Mouse (Mus musculus) layer of hippocampus, postnatal 10 days (tissue): Measurements from ENCODE around the gene Palld. TPM values are rescaled to one million over a fixed set of nuclear protein-coding genes. Genes with fewer than 3 reads are reported as not detected.

Source experiments
- DNase-seq, 2 experiments: peaks; one replicate each; pipeline ENCODE4 v3.0.0; 2021; ENCODE audit warnings: low spot score in 2 of 2
- total RNA-seq, 2 experiments: library from RNA; stranded (reverse); gene quantifications; 2 replicates each; pipeline ENCODE4 v1.2.3; 2021

The Palld gene
- total RNA-seq, 2 experiments from 2014 or later, result 9.5 to 9.9 TPM

DNA sequence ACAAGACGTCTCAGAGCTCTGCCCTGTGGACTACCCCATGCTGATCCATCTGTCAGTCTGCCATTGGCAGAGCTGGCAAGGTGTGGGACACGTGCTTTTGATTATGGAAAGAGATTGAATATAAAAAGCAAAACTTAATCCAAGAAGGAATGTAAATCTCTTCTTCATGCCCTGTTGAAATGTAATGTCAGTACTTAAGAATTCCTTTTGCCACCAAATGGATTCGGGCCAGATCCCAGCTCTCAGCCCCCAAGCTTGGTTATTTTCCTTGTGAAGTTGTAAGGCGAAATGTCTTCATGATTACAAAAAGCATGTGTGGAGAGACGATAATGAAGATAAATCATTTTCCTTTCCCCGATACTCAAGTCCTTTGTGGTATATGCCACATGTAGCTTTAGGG lies 126.6 kb downstream of the Palld start:
- no peak for DNase-seq

DNA sequence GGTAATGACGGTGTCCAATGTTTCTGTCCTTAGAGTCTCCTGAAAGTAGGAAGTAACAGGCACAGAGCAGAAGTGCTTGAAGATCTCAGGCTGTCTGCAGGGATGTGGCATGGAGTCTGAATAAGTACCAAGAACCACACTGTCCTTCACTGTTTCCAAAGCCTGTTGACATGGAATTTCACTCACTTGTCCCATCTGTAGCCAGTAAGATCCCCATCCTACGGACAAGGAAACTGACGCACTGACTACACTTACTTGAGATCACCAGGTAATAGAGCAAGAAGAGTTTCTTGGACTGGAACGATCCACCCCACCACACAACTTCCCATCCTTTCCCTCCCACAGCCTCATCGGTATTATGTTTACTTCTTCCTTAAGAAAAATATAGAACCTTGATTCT lies 128.3 kb downstream of the Palld start:
- DNase-seq, result no peak

DNA sequence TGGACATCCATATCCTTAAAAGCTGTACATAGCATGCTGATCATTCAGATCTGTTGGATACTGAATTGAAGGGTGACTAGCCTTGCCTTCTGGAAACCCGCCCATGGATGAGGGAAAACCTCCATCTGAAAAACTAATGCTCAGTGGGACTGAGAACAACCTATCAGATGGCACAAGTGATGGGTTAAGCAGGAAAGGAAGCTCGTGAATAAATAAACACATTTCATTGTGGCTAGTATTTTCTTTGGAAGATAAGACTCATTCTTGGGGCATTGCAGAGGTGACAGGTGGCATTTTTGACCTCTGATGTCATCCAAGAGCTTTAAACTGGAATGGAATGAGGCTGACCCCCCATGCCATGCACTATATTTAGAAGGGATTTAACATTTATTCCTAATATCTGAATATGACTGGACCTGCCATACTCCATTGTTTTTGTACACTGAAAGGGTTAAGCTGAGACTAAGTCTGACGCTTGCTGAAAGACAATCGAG lies 128.8 kb downstream of the Palld start:
- no peak for DNase-seq

DNA sequence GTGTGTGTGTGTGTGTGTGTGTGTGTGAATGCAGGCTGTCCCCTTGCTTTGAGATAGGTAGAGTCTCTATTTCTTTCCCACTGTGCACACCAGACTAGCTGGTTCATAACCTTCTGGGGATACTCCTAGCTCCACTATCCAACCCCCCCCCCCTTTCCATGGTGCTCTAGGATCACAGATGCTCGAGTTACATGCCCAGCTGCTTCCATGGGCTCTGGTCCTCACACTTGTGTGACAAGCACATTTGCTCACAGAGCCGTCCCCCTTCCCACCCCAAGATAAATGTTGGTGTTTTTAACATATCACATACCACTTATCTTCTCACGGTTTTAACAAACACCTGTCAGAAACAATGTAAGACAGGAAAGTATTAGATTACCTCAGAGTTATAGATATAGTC lies 131.2 kb downstream of the Palld start:
- DNase-seq, result no peak

DNA sequence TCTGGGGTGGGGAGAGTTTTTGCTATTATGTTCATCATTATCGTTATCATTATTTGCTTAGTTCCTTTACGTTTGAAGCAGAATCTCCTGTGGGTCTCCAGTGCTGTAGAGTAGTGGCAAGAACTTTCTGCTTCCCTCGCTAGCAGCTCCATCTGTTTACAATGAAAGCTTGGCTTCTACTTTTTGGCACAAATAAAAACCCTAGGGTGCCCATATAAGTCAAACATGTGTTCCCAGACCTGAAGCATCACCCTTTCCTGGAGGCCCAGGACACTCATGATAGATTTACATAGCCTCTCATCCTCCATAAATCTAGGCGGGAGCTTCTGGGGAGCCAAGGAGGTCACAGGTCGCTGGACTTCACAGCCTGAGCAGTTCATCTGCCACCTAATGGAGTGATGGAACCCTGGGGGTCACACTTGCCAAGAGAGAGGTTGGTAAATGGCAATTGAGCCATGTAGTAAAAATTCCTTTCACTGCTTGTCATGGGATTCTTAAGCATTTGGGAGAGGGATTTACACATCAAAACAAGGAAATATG lies 133.1 kb downstream of the Palld start:
- no peak for DNase-seq

DNA sequence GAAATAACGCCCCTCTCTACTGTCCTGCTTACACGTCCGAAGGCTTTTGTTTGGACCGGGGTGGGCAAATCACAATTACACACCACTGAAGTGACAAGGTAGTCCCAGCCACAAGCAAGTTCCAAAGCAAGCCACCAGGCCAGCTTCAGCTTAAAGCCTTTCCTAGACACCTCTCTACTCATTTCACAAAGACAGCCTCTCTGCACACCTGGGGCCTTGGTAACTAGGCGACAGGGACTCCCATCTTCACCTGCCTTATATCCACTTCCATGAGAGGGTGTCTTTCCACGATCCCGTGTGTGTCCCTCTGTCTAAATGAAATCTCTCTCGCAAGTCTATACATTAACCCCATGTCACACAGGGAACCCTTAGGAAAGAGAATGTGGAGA lies 142.3 kb downstream of the Palld start:
- DNase-seq, result no peak

DNA sequence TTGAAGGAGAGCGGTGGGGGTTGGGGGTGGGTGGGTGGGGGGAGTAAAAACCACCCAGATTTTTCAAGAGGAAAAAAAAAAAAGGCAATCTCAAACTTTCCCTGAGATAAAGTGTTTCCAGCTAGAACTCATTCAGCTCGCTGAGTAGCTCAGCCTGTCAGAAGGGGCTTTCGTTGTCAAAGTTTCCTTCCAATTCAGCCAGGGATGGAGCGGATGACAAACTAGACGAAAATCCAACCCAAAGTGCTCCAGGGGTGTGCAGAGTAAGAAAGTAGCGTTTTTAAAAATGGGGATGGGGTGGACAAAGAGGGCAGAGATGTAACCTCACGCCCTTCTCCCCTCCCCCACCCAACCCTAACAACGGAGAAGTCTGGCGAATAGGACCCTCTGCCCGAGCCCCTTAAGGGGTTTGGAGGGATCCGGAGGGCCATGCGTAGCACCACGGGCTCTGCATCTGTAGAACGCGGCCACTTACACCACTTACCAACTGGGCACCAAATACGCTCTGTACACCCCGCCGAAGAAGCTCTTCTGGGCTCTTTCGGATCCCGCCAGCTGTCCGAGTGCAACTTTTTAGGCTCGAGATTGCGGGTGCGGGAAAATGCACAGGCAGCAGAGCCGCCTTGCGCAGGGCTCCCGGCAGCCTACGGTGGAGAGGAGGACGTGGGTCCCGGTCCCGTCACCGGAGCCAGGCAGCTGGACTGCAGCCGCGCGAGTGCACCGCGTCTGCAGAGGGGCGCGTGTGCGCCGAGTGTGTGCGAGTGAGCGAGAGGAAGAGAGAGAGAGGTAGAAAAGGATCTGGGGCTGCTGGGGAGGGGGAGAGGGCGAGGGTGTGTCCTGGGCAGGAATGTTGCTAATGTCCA lies 142.9 kb downstream of the Palld start:
- DNase-seq, result peak; percentile 23 to 46

DNA sequence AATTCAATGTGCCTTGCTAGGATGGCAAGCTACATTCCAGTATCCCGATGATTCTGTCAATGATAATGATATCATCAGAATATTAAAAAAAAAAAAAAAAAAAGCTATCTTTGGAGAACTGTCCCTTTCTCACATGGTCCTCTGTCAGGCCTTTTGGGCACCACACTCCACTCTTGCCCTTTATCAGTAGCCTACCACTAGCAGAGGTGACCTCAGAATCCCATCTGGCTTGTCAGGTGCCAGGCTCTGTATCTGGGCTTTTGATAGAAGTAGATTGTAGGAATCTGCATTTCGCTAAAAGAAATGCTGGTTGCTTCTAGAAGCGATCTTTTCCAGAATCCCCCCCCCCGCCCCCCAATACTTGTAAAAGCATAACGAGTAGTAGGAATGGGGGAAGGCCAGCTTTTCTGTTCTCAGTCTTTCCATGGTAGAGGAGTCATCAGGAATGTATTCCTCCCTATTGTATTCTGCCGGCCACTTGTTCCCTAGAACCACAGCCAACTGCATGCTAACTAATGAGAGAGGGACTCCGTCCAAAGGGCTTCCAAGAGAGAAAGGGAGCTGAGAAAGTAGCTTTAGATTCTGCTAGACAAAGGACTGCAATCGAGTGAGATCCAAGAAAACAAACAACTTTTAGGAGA lies 143.7 kb downstream of the Palld start:
- DNase-seq, result peak in 1 of 2 experiments; percentile 21

DNA sequence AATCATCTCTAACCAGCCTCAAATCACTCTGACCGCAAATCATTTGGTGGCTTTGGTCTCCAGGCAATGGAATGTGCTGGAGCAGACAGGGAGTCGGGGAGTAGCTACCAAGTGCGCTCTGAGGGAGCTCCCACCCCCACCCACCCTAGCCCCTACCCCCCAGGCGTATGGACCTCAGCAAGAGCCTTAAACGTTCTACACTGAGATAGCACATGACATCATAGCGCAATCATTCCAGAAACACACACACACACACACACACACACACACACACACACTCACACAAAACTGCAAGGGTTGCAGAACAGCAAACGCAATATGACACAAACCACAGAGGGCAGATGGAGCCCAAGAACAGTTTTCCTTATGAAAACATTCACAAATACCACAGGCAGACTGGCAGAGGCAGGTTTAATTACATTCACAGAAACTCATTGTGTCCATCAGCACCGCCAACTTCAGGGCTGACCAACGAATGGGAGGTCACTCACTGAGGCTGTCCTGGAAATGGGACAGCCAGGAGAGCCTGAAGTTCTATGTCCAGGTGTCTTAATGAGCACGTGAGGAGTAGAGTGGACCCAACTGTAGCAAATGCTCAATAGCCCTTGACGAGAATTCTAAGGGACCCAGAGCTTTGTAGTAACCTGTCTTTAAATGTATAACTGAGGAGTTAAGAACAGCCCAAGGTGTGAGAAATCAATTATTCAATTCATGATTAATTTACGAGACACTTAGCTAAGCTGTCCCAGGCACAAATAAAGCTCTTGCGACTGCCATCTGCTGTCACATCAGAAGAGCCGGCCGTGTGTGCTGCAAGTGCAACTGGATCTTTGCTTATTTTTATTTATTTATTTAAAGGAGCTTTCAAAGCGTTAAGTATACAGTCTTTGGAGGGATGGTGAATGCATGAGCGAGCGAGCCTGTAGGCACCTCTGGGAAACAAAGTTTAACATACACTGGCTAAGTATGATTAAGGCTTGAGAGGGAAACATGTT lies 145.2 kb downstream of the Palld start:
- no peak for DNase-seq

DNA sequence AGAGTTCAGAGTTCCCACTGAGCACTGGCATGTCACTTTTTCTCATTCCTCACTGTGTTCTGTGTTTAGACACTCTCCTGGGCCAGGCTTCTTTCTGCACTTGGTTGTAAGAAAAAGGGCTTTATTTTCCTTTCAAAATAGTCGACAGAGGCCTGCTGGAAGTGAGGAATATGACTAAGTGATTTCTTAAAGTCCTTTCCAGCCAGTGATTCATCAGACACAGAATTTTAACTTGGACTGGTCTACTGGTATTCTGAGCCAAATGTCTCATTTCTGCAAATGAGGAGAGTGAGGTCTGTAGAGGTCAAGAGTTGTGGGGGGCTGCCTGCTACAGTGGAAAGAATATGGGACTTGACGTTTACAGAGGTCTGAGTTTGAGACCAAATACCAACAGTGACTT lies 147.3 kb downstream of the Palld start:
- DNase-seq, result no peak

DNA sequence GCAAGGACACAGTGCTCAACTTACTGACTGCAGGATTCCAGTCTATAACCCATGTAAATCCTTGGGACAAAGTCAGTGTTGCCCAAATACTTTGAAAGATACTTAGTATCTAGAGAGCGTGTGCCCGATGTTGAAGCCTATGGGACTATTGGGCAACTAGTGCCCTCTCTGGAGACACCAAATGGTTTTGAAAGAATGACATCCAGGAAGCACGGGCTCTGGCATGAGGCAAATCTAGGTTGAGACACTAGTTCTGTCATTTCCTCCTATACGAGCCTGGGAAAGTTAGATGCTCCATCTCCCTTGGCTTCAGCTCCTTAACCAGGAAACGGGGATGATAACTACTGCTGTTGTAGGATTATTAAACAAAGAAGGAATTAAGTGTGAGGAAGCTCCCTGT lies 155.4 kb downstream of the Palld start:
- DNase-seq, result no peak

DNA sequence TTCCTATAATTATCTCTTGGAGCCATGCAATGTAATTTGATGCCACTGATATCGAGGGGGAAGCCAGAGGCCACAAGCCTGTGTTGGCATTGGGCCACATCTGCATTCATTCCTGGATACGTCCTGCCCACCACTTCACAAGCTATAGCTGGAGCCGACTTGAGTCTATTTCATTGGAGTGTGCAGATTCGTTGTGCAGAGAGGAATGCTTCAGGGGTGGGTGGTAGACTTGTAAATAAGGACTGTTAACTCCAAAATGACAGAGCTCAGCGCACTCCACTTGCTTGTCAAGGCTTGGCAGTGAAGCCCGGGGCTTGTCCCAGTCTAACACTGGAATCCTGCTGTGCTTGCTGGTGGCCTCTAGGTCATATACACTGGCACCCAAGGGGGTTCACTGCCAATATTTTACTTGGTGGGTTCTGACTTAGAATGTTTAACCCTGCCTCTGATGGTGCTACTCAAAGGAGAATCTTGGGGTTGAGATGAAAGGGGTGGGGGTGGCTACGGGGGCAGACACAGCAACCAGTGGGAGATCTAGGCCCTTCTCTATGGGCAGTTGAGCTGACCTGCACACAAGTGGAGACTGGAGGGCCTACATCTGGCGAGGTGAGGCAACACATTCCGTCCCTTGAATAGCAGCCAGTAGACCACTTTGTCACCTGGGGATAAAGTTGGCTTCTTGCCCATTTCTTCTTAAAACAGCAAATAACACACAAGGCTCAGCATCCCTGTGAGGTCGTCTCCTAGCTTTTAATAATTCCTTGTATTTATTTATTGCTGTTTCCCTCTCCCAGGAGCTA lies 157.1 kb downstream of the Palld start:
- no peak for DNase-seq

DNA sequence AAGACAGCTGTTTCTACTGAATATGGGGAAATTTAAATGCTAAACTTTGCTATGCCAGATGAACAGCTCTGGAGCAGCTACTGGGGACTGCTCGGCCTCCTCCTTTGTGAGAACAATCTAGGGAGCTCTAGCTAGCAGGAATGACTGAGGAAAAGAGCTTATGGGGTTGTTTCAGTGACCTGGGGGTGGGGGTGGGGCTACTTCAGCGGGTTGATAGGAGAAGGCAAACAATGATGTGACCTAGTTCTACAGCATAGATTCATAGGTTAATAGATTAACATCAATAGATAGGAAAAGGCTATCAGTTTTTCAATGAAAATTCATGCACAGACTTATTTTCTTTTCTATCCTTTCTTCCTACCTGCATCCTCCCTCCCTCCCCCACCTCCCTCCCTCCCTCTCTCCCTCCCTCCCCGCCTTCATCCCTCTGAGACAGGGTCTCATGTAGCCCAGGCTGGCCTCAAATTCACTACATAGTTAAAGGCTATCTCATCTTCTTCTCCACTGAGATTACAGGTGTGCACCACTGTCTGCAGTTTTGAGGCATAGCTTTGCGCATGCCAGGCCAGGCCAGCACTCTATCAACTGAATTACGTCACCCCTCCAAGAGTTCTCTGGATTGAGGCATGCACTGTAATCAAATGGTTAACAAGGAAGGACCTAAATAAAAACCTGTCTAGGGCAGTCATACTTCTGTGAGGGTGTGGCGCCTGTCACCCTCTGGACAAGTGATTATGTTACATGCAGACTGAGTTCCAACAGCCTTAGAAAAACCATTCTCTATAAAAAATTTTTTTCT lies 158.5 kb downstream of the Palld start:
- no peak for DNase-seq

DNA sequence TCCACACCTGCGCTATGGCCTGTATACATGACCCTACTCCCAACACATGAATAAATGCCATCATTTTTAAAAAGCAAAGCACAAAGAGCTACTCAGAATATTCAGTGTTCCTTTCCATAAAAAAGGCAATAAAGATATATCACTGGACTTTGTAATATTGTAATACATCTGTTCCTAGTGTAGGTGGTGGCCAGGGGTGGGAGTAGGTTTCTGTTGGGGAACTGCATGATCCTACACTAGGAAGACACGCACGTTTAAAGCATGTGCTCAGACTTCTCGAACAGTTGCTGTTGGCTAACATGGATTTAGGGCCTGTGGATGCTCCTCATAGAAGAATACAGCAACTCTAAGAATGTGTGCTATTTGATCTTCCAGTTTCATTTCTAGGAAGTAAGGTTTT lies 165.0 kb downstream of the Palld start:
- DNase-seq, result no peak

DNA sequence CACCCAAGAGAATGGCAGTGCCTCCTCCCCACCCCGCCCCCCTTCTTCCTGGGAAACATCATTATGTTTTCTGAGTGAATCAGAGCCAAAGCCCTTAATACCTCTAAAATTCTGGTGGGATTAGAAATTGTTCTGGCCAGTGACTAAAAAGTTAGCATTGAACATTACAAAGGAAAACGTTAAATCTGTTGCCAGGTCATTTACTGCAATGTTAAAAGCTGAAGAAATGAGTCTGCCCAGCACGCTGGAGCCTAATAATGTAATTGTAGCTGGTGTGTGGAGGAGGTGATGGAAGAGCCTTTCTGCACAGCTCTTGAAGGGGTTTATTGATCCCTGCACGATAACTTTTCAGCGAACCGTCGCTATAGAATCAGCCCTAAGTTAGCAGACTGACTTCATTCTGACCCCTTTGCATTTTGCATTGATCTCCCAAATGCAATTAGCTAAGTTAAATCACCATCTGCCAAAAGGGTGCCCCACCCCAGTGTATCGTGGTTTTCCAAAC lies 165.7 kb downstream of the Palld start:
- no peak for DNase-seq

DNA sequence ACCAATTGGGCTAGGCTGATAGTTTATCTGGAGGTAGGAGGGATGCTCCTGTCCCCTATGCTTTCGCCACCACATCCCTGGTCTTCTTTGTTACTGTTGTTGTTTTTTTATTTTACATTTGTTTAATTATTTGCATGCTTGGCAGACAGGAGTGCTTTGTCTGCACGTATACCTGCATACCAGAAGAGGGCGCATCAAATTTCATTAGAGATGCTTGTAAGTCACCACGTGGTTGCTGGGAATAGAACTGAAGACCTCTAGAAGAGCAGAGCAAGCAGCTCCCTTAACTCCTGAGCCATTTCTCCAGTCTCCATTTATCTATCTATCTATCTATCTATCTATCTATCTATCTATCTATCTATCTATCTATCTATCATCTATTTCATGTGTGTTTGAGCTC lies 166.4 kb downstream of the Palld start:
- DNase-seq, result no peak

DNA sequence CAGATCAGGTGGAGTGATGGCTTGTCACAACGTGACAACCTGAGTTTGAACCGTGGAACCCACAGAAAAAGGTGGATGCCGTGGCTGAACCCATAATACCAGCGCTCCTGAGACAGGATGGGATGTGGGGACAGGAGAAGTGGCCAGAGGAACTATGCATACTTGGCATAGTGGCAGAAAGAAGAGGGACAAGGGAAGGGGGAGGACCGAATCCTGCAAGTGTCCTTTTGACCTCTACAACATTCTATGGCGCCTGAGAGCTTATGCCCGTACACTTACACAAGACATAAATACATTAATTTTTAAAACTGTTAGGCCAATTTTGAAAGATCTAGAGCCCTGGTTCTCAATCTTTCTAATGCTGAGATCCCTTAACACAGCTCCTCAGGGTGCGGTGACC lies 168.3 kb downstream of the Palld start:
- no peak for DNase-seq

DNA sequence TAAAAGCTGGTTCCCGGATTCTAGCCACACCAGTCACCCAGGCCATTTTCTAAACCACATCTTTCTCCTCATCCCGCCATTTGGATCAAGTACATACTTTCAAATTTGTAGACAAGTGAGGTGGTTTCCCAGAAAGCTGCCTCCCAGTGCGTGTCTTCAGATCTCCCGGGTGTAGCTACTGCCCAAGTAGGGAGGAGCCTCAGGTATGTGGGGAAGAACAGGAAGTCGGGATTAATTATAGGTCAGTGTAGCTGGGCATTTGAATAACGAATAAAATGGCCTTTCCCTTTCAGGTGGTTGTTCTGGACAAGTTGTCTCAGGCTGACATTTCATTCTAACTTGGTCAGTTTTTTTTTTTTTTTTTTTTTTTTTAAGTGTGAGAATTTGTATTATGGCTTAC lies 170.3 kb downstream of the Palld start:
- DNase-seq, result no peak
